Mouse (Mus musculus): ENCODE results near the gene Hoxd1. TPM values are rescaled to one million over a fixed set of nuclear protein-coding genes. Genes with fewer than 3 reads are reported as not detected.

Gene Hoxd1
- total and polyA plus RNA-seq, 2 experiments: not detected

GRCm38 (mm10) chr2:74734996-74735811, 27.6 kb upstream of the Hoxd1 start:
- no peaks in the 10 kb centered on the region for H3K79me2 ChIP-seq (ENCODE audit: control insufficient read depth, insufficient read depth, low read length)
- peaks cover 2% of the 10 kb centered on the region; the same call in 1 of the 2 replicates for H3K4me1 ChIP-seq (ENCODE audit: control insufficient read depth, insufficient read depth, low read length)
- WGBS: 7% methylated on average over 27 of the region's 27 CpGs
- H3K36me3 ChIP-seq (ENCODE audit: control insufficient read depth, insufficient read depth, low read length): no peaks in the 10 kb centered on the region
- H3K27ac ChIP-seq (replicated peaks; ENCODE audit: insufficient read depth, low read depth, low read length): no peak overlapping the region
- H3K9ac ChIP-seq (ENCODE audit: low read depth, low read length): no peak overlapping the region
- no peak for TF ChIP-seq POLR2A (IDR thresholded peaks at IDR 0.05; ENCODE audit: extremely low read depth, insufficient read depth, low read length)
- no peak for TF ChIP-seq CTCF (IDR thresholded peaks at IDR 0.05; ENCODE audit: low read depth, low read length)
- DNase-seq (ENCODE audit: extremely low read depth, low read depth, low spot score): no peak
- H3K4me3 ChIP-seq (ENCODE audit: insufficient read depth, low read depth, low read length): no peak overlapping the region
- H3K27me3 ChIP-seq (ENCODE audit: control insufficient read depth, insufficient read depth, low read length): peaks cover 45% of the 10 kb centered on the region

DNA sequence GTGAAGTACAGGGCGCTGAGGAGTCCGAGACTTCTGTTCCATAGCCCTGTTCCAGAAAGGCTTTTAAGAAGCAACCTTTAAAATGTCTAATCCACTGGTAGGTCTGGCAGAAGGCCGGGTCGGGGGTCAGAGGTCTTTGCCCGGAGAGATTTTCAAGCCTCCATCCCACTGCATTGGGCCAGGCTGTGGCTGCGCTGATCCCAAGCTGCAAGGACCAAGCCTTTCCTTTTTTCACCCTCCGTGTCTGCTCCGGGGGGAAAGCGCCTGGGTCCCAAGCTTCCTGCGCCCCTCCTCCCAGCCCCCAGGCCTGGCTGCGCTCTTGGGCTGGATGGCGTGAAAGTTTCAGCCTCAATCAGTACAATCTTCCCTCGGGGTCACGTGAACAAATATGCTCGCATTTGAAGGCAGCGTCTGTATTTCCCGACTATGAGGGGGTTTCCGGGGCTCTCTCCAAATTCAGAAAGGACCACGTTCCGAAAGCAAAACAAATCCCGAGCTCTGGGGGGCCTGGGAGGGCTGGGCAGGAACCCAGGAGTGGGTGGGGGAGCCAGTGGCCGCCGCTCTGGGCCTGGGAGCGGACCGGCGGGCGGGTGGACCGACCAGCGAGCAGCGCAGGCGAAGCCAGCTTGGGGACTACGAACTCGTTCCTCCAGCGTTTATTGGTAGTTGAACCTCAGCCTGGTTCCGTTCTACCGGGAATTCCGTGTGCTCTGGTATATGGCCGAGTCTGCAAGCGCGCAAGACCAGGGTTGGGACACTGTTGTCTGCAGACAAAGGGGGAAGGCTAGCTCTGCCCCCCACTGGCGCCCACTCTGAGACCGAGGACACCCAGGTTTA, 26.7 kb upstream of the Hoxd1 start:
- TF ChIP-seq POLR2A (IDR thresholded peaks at IDR 0.05; ENCODE audit: extremely low read depth, insufficient read depth, low read length): no peak
- TF ChIP-seq CTCF (IDR thresholded peaks at IDR 0.05; ENCODE audit: low read depth, low read length): no peak
- 3% methylated on average over 42 of the region's 42 CpGs for WGBS
- H3K27me3 ChIP-seq (ENCODE audit: control insufficient read depth, insufficient read depth, low read length): peaks cover 53% of the 10 kb centered on the region

DNA sequence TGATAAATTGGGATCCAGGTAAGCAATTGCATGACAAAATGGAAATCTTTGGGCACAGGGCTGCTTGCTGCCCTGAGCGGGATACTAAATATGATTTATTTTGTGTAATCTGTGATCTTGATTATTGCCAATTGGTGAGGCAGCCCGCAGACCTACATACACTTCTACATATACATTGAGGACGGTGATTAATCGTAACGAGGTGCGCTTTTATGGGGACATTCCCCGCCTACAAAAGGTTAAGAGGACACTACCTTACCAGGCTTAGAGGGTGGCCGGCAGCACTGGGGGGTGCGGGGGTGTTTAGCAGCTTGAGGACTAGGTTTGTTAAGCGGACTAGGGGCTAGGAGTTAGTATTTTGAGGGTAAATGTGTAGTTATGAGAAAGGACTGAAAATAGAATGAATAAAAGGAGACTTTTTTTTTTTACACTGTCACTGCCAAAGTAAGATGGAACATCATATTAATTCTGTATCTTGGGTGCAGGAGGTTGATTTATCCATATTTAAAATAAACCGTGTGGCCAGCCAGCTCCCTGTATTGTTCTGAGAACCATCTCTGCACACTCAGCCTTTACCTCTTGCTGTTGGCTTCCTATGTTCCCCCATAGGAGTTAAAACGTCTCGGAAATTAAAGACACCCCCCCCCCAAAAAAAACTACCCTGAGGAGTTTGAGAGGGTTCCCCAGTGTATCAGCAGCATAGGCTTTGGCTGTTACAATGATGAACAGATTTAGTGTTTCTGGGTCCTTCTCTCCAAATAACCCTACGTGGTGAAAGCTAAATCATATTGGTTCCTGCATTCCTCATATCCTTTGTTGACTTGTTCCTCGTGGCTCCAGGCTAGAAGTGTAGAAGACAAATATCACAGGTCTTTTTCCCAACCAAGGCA, 25.8 kb upstream of the Hoxd1 start:
- Histone ChIP-seq H3K4me1 (ENCODE audit: control insufficient read depth, insufficient read depth, low read length) (no peaks in the 10 kb centered on the region), H3K36me3 (ENCODE audit: control insufficient read depth, insufficient read depth, low read length) (no peaks in the 10 kb centered on the region), H3K79me2 (ENCODE audit: control insufficient read depth, insufficient read depth, low read length) (no peaks in the 10 kb centered on the region), H3K4me3 (ENCODE audit: insufficient read depth, low read depth, low read length) (no peak overlapping the region), H3K27me3 (ENCODE audit: control insufficient read depth, insufficient read depth, low read length) (peaks cover 53% of the 10 kb centered on the region), H3K9ac (ENCODE audit: low read depth, low read length) (no peak overlapping the region), H3K27ac (replicated peaks; ENCODE audit: insufficient read depth, low read depth, low read length) (no peak overlapping the region)
- no peak for DNase-seq (ENCODE audit: extremely low read depth, low read depth, low spot score)
- no peak for TF ChIP-seq CTCF (IDR thresholded peaks at IDR 0.05; ENCODE audit: low read depth, low read length)
- TF ChIP-seq POLR2A (IDR thresholded peaks at IDR 0.05; ENCODE audit: extremely low read depth, insufficient read depth, low read length): no peak
- 6% methylated on average over 15 of the region's 15 CpGs for WGBS

More for the DNA sequence above, 26.7 kb upstream of the Hoxd1 start:
- no peaks in the 10 kb centered on the region for H3K36me3 ChIP-seq (ENCODE audit: control insufficient read depth, insufficient read depth, low read length)
- no peak overlapping the region for H3K27ac ChIP-seq (replicated peaks; ENCODE audit: insufficient read depth, low read depth, low read length)
- DNase-seq (ENCODE audit: extremely low read depth, low read depth, low spot score): no peak
- no peaks in the 10 kb centered on the region for H3K4me1 ChIP-seq (ENCODE audit: control insufficient read depth, insufficient read depth, low read length)
- H3K79me2 ChIP-seq (ENCODE audit: control insufficient read depth, insufficient read depth, low read length): no peaks in the 10 kb centered on the region
- H3K4me3 ChIP-seq (ENCODE audit: insufficient read depth, low read depth, low read length): no peak overlapping the region
- H3K9ac ChIP-seq (ENCODE audit: low read depth, low read length): no peak overlapping the region

DNA sequence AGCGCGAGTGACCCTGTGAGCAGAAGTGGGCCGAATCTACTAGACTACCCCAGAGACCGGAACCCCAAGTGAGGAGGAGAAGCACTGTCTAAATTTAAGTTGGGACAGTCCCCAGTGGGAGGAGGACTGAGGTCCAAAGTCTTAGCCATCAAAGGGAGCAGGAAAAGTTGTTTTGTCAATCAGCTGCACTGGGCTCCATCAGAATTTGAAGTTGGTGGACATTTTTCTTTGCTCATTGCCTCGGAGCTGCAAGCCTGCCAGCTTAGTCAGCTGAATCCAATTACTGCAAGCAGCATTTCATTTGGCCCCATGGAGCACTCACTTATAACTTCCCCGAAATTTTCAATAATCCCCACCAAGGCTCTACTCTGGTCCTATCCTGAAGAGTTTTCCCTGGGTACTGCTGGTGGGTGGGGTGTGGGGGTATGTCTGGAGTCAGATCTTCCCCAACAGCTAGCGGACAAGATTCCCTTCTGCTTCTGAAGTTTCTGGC, 25.2 kb upstream of the Hoxd1 start:
- no peak for TF ChIP-seq POLR2A (IDR thresholded peaks at IDR 0.05; ENCODE audit: extremely low read depth, insufficient read depth, low read length)
- Histone ChIP-seq H3K9ac (ENCODE audit: low read depth, low read length) (no peak overlapping the region), H3K4me3 (ENCODE audit: insufficient read depth, low read depth, low read length) (no peak overlapping the region), H3K4me1 (ENCODE audit: control insufficient read depth, insufficient read depth, low read length) (no peaks in the 10 kb centered on the region), H3K27me3 (ENCODE audit: control insufficient read depth, insufficient read depth, low read length) (peaks cover 51% of the 10 kb centered on the region), H3K36me3 (ENCODE audit: control insufficient read depth, insufficient read depth, low read length) (no peaks in the 10 kb centered on the region), H3K27ac (replicated peaks; ENCODE audit: insufficient read depth, low read depth, low read length) (no peak overlapping the region), H3K79me2 (ENCODE audit: control insufficient read depth, insufficient read depth, low read length) (no peaks in the 10 kb centered on the region)
- WGBS: 10% methylated on average over 7 of the region's 7 CpGs
- no peak for DNase-seq (ENCODE audit: extremely low read depth, low read depth, low spot score)

GRCm38 (mm10) chr2:74738623-74739475, 23.9 kb upstream of the Hoxd1 start:
- H3K4me1 ChIP-seq (ENCODE audit: control insufficient read depth, insufficient read depth, low read length): no peaks in the 10 kb centered on the region
- no peak overlapping the region for H3K9ac ChIP-seq (ENCODE audit: low read depth, low read length)
- H3K79me2 ChIP-seq (ENCODE audit: control insufficient read depth, insufficient read depth, low read length): no peaks in the 10 kb centered on the region
- no peak for DNase-seq (ENCODE audit: extremely low read depth, low read depth, low spot score)
- no peak for TF ChIP-seq CTCF (IDR thresholded peaks at IDR 0.05; ENCODE audit: low read depth, low read length)
- TF ChIP-seq POLR2A (IDR thresholded peaks at IDR 0.05; ENCODE audit: extremely low read depth, insufficient read depth, low read length): no peak
- 4% methylated on average over 20 of the region's 20 CpGs for WGBS
- H3K4me3 ChIP-seq (ENCODE audit: insufficient read depth, low read depth, low read length): no peak overlapping the region
- H3K27ac ChIP-seq (replicated peaks; ENCODE audit: insufficient read depth, low read depth, low read length): no peak overlapping the region
- H3K36me3 ChIP-seq (ENCODE audit: control insufficient read depth, insufficient read depth, low read length): no peaks in the 10 kb centered on the region
- H3K27me3 ChIP-seq (ENCODE audit: control insufficient read depth, insufficient read depth, low read length): peaks cover 48% of the 10 kb centered on the region
